Mouse (Mus musculus) limb, embryonic 15.5 days (tissue): ENCODE data around the gene P2ry6. TPM values are rescaled to one million over a fixed set of nuclear protein-coding genes. Genes with fewer than 3 reads are reported as not detected.
A peak's percentile ranks its signal among the peaks of the same experiment; 100 is the strongest.

ENCODE experiments used
- ATAC-seq: fragments of 200-750 bp; cut with Nextera tagmentation; 2 replicates; pipeline ENCODE4 v1.8.0; 2017; ENCODE audit warnings: low read depth, moderate TSS enrichment; ENCODE audit not compliant: insufficient number of reproducible peaks, low FRiP score, low TSS enrichment
- H3K27ac ChIP-seq: fragments of 300-500 bp; sonication (generic); 2 replicates; pipeline ENCODE4 v1.5.1; 2015; ENCODE audit warnings: moderate library complexity, mild to moderate bottlenecking, inconsistent platforms
- H3K27me3 ChIP-seq: fragments of 300-500 bp; sonication (generic); 2 replicates; pipeline ENCODE4 v1.6.1; 2015; ENCODE audit warnings: inconsistent platforms
- H3K36me3 ChIP-seq: fragments of 300-500 bp; sonication (generic); 2 replicates; pipeline ENCODE4 v1.6.1; 2015; ENCODE audit warnings: inconsistent platforms
- H3K4me1 ChIP-seq: fragments of 300-500 bp; sonication (generic); 2 replicates; pipeline ENCODE4 v1.6.1; 2015; ENCODE audit warnings: inconsistent platforms
- H3K4me2 ChIP-seq: fragments of 300-500 bp; sonication (generic); 2 replicates; pipeline ENCODE4 v1.6.1; 2015; ENCODE audit warnings: mild to moderate bottlenecking, inconsistent platforms
- H3K4me3 ChIP-seq: fragments of 300-500 bp; sonication (generic); 2 replicates; pipeline ENCODE4 v1.5.1; 2015; ENCODE audit warnings: mild to moderate bottlenecking, inconsistent platforms
- H3K9ac ChIP-seq: fragments of 300-500 bp; sonication (generic); 2 replicates; pipeline ENCODE4 v1.6.1; 2015; ENCODE audit warnings: inconsistent platforms
- H3K9me3 ChIP-seq: fragments of 300-500 bp; sonication (generic); 2 replicates; pipeline ENCODE4 v1.6.1; 2016; ENCODE audit warnings: inconsistent platforms
- WGBS: fragments of 180-500 bp; shearing (Covaris S2); methylation state at CpG from one replicate; pipeline ENCODE4 v1.1.7; 2015; 5-methylcytosine and 5-hydroxymethylcytosine counted together
- polyA plus RNA-seq: library from polyadenylated mRNA; unstranded; fragments of >200 nt; fragmentation: Nextera tagmentation; extraction: Ambion mirVana; gene quantifications from 2 replicates; pipeline ENCODE4 v1.2.1, GENCODE M21; 2015

Gene P2ry6
- polyA plus RNA-seq, 1 experiment from 2014 or later = 6.0 TPM

GRCm38 (mm10) chr7:100960462-100960861 is 14.0 kb downstream of the P2ry6 start:
- ATAC-seq = no peak
- no peak overlapping the region for H3K4me3 ChIP-seq
- no peaks in the 10 kb centered on the region for H3K9me3 ChIP-seq
- no peaks in the 10 kb centered on the region for H3K36me3 ChIP-seq
- H3K9ac ChIP-seq = no peak overlapping the region
- 56% methylated on average over 2 of the region's 2 CpGs for WGBS
- H3K27ac ChIP-seq = no peak overlapping the region
- no peak overlapping the region for H3K4me2 ChIP-seq
- H3K27me3 ChIP-seq = no peaks in the 10 kb centered on the region
- no peaks in the 10 kb centered on the region for H3K4me1 ChIP-seq

GRCm38 (mm10) chr7:100958426-100958825 is 16.0 kb downstream of the P2ry6 start:
- Histone ChIP-seq H3K4me3 (no peak overlapping the region), H3K4me2 (no peak overlapping the region), H3K36me3 (no peaks in the 10 kb centered on the region), H3K27ac (no peak overlapping the region), H3K9me3 (no peaks in the 10 kb centered on the region), H3K4me1 (no peaks in the 10 kb centered on the region), H3K9ac (no peak overlapping the region), H3K27me3 (no peaks in the 10 kb centered on the region)
- no peak for ATAC-seq
- 93% methylated on average over 2 of the region's 2 CpGs for WGBS

- Histone ChIP-seq H3K4me1 (peaks cover 11% of the 10 kb centered on the region), H3K4me3 (no peak overlapping the region), H3K9me3 (no peaks in the 10 kb centered on the region), H3K4me2 (no peak overlapping the region), H3K36me3 (no peaks in the 10 kb centered on the region), H3K27ac (no peak overlapping the region), H3K9ac (no peak overlapping the region), H3K27me3 (no peaks in the 10 kb centered on the region)
- ATAC-seq = no peak
- 82% methylated on average over 7 of the region's 7 CpGs for WGBS
These were observed 21.8 kb downstream of the P2ry6 start for GRCm38 (mm10) chr7:100952686-100953085.

- Histone ChIP-seq H3K4me2 (no peak overlapping the region), H3K27me3 (no peaks in the 10 kb centered on the region), H3K36me3 (no peaks in the 10 kb centered on the region), H3K27ac (no peak overlapping the region), H3K9me3 (no peaks in the 10 kb centered on the region), H3K4me1 (peaks cover 11% of the 10 kb centered on the region), H3K4me3 (no peak overlapping the region), H3K9ac (no peak overlapping the region)
- ATAC-seq = no peak
- WGBS = 41% methylated on average over 2 of the region's 2 CpGs
These were observed 22.5 kb downstream of the P2ry6 start for GRCm38 (mm10) chr7:100951903-100952302.

- Histone ChIP-seq H3K9ac (no peak overlapping the region), H3K4me3 (no peak overlapping the region), H3K27ac (peak overlapping the region; percentile 68), H3K36me3 (no peaks in the 10 kb centered on the region), H3K9me3 (no peaks in the 10 kb centered on the region), H3K4me1 (peaks cover 11% of the 10 kb centered on the region), H3K27me3 (no peaks in the 10 kb centered on the region), H3K4me2 (no peak overlapping the region)
- no peak for ATAC-seq
- WGBS = 41% methylated on average over 12 of the region's 12 CpGs
These were observed 23.9 kb downstream of the P2ry6 start for GRCm38 (mm10) chr7:100950481-100951010.

GRCm38 (mm10) chr7:100950031-100950430 is 24.4 kb downstream of the P2ry6 start:
- Histone ChIP-seq H3K4me2 (no peak overlapping the region), H3K27ac (peak overlapping the region; percentile 68), H3K9me3 (no peaks in the 10 kb centered on the region), H3K36me3 (no peaks in the 10 kb centered on the region), H3K4me1 (peaks cover 11% of the 10 kb centered on the region), H3K9ac (no peak overlapping the region), H3K27me3 (no peaks in the 10 kb centered on the region), H3K4me3 (no peak overlapping the region)
- no peak for ATAC-seq
- 71% methylated on average over 5 of the region's 5 CpGs for WGBS

- no peak overlapping the region for H3K9ac ChIP-seq
- no peak overlapping the region for H3K27ac ChIP-seq
- H3K4me1 ChIP-seq = peaks cover 24% of the 10 kb centered on the region
- H3K4me2 ChIP-seq = no peak overlapping the region
- no peaks in the 10 kb centered on the region for H3K27me3 ChIP-seq
- no peak overlapping the region for H3K4me3 ChIP-seq
- no peak for ATAC-seq
- H3K9me3 ChIP-seq = no peaks in the 10 kb centered on the region
- WGBS = 83% methylated on average over 5 of the region's 5 CpGs
- H3K36me3 ChIP-seq = no peaks in the 10 kb centered on the region
These were observed 29.7 kb downstream of the P2ry6 start for GRCm38 (mm10) chr7:100944738-100945137.

GRCm38 (mm10) chr7:100944306-100944705 is 30.1 kb downstream of the P2ry6 start:
- WGBS = 66% methylated on average over 2 of the region's 2 CpGs
- peaks cover 23% of the 10 kb centered on the region for H3K4me1 ChIP-seq
- no peak for ATAC-seq
- H3K9me3 ChIP-seq = no peaks in the 10 kb centered on the region
- H3K36me3 ChIP-seq = no peaks in the 10 kb centered on the region
- H3K27ac ChIP-seq = no peak overlapping the region
- H3K27me3 ChIP-seq = no peaks in the 10 kb centered on the region
- H3K4me3 ChIP-seq = no peak overlapping the region
- H3K4me2 ChIP-seq = no peak overlapping the region
- H3K9ac ChIP-seq = no peak overlapping the region

GRCm38 (mm10) chr7:100942789-100943615 is 31.4 kb downstream of the P2ry6 start:
- Histone ChIP-seq H3K4me3 (no peak overlapping the region), H3K27me3 (no peaks in the 10 kb centered on the region), H3K9ac (0 out of 2 replicates have a peak overlapping the region, but pooled peaks have one; percentile 3), H3K36me3 (no peaks in the 10 kb centered on the region), H3K27ac (no peak overlapping the region), H3K4me1 (peaks cover 25% of the 10 kb centered on the region), H3K9me3 (no peaks in the 10 kb centered on the region), H3K4me2 (no peak overlapping the region)
- peak; percentile 42; the same call in 1 of the 2 replicates for ATAC-seq
- 18% methylated on average over 12 of the region's 12 CpGs for WGBS

GRCm38 (mm10) chr7:100941169-100941568 is 33.3 kb downstream of the P2ry6 start:
- no peaks in the 10 kb centered on the region for H3K27me3 ChIP-seq
- 46% methylated on average over 5 of the region's 5 CpGs for WGBS
- no peak overlapping the region for H3K27ac ChIP-seq
- no peak overlapping the region for H3K9ac ChIP-seq
- H3K9me3 ChIP-seq = no peaks in the 10 kb centered on the region
- no peak overlapping the region for H3K4me2 ChIP-seq
- no peaks in the 10 kb centered on the region for H3K36me3 ChIP-seq
- H3K4me3 ChIP-seq = no peak overlapping the region
- H3K4me1 ChIP-seq = peaks cover 26% of the 10 kb centered on the region
- ATAC-seq = no peak

- Histone ChIP-seq H3K36me3 (no peaks in the 10 kb centered on the region), H3K27ac (no peak overlapping the region), H3K9ac (no peak overlapping the region), H3K27me3 (no peaks in the 10 kb centered on the region), H3K4me2 (no peak overlapping the region), H3K4me3 (no peak overlapping the region), H3K9me3 (no peaks in the 10 kb centered on the region), H3K4me1 (peaks cover 15% of the 10 kb centered on the region)
- ATAC-seq = no peak
- WGBS = 89% methylated on average over 16 of the region's 16 CpGs
These were observed 36.3 kb downstream of the P2ry6 start for GRCm38 (mm10) chr7:100938106-100938505.

GRCm38 (mm10) chr7:100937481-100937880 is 37.0 kb downstream of the P2ry6 start:
- no peak for ATAC-seq
- H3K36me3 ChIP-seq = no peaks in the 10 kb centered on the region
- H3K4me3 ChIP-seq = no peak overlapping the region
- H3K27ac ChIP-seq = no peak overlapping the region
- no peaks in the 10 kb centered on the region for H3K9me3 ChIP-seq
- no peak overlapping the region for H3K4me2 ChIP-seq
- H3K4me1 ChIP-seq = peaks cover 14% of the 10 kb centered on the region
- no peaks in the 10 kb centered on the region for H3K27me3 ChIP-seq
- 85% methylated on average over 3 of the region's 3 CpGs for WGBS
- H3K9ac ChIP-seq = no peak overlapping the region
